Mouse (Mus musculus) CH12.LX (cell line): ENCODE data around the gene Ldlrad3.

Experiments used
- BHLHE40 ChIP-seq: IDR thresholded peaks from 2 replicates; pipeline ENCODE4 v1.6.1; 2011; ENCODE audit warnings: mild to moderate bottlenecking, low read depth, low read length, improper control_type of control experiment
- CTCF ChIP-seq, 2 experiments: IDR thresholded peaks in 1 of 2; conservative IDR thresholded peaks in 1 of 2; 2 replicates each; pipeline ENCODE4 v1.5.1; 2011 to 2012; ENCODE audit warnings: low read depth in 2 of 2, low read length in 2 of 2, improper control_type of control experiment in 1 of 2, inconsistent platforms in 1 of 2, mild to moderate bottlenecking in 1 of 2, moderate library complexity in 1 of 2
- E2F4 ChIP-seq: IDR thresholded peaks from 2 replicates; pipeline ENCODE4 v1.6.1; 2011; ENCODE audit warnings: low read depth, low read length, improper control_type of control experiment; ENCODE audit not compliant: insufficient replicate concordance
- EP300 ChIP-seq: IDR thresholded peaks from 2 replicates; pipeline ENCODE4 v1.6.1; 2011; ENCODE audit warnings: low read length, improper control_type of control experiment
- JUND ChIP-seq: conservative IDR thresholded peaks from 2 replicates; pipeline ENCODE4 v1.6.1; 2011; ENCODE audit warnings: low read depth, low read length, improper control_type of control experiment
- MAX ChIP-seq: IDR thresholded peaks from 2 replicates; pipeline ENCODE4 v1.6.1; 2011; ENCODE audit warnings: low read length, improper control_type of control experiment
- MAZ ChIP-seq: IDR thresholded peaks from 2 replicates; pipeline ENCODE4 v1.6.1; 2012; ENCODE audit warnings: low read depth, mild to moderate bottlenecking, inconsistent platforms, low read length, improper control_type of control experiment, moderate library complexity
- NELFE ChIP-seq: IDR thresholded peaks from 2 replicates; pipeline ENCODE4 v1.6.1; 2011; ENCODE audit warnings: low read depth, low read length, improper control_type of control experiment
- USF2 ChIP-seq: conservative IDR thresholded peaks from 2 replicates; pipeline ENCODE4 v1.6.1; 2011; ENCODE audit warnings: low read depth, low read length, improper control_type of control experiment
- ZNF384 ChIP-seq: IDR thresholded peaks from 2 replicates; pipeline ENCODE4 v1.6.1; 2012; ENCODE audit warnings: low read depth, low read length, improper control_type of control experiment, inconsistent platforms

DNA sequence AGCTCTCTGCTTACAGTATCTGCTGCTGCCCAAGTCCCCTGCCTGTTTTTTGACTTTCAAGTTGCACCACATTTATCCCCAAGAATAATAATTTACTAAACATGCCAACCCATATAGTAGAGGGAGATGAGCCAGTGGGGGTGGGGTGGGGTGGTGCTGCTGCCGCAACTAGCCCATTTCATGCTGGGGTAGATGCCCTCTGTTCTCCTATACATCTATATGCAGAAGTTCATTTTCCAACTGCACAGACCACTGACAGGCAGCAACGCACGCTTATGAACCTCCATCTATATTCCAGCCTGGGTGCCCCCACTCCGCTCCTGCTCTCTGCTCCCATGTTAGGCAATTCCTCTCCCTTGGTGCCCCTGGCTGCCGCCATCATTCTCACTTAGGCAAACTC lies 145.7 kb downstream of the Ldlrad3 start:
- TF ChIP-seq ZNF384: no peak
- TF ChIP-seq MAZ: no peak
- no peak for TF ChIP-seq BHLHE40
- TF ChIP-seq E2F4: no peak
- TF ChIP-seq MAX: no peak
- no peak for TF ChIP-seq NELFE
- TF ChIP-seq JUND: no peak
- no peak for TF ChIP-seq EP300
- no peak for TF ChIP-seq CTCF (conservative IDR thresholded peaks at IDR 0.05 in 1 of 2, IDR thresholded peaks at IDR 0.05 in 1 of 2; ENCODE audit: low read depth in 2 of 2, low read length in 2 of 2)
- no peak for TF ChIP-seq USF2
